Mouse (Mus musculus) ES-Bruce4 (cell line): ENCODE data around the gene Ston1.

ENCODE experiments used
- CTCF ChIP-seq: IDR thresholded peaks from one replicate; pipeline ENCODE4 v1.8.1; 2011; ENCODE audit warnings: low read depth, low read length
- EP300 ChIP-seq: IDR thresholded peaks from 2 replicates; pipeline ENCODE4 v1.6.1; 2011; ENCODE audit warnings: low read depth, low read length; ENCODE audit not compliant: insufficient read depth

- no peak for TF ChIP-seq EP300
- TF ChIP-seq CTCF: no peak
These were observed 14.1 kb upstream of the Ston1 start for GRCm38 (mm10) chr17:88583411-88583810.
